Mouse (Mus musculus) fibroblast of lung, adult 2 months (primary cell): ENCODE results near the gene Nop2.

ENCODE experiments used
- DNase-seq: peaks from one replicate; pipeline ENCODE4 v3.0.0-alpha.2; 2011; ENCODE audit warnings: low read depth

Gene Nop2

GRCm38 (mm10) chr6:125131302-125132156, at the start of gene Nop2:
Gene Nop2, plus strand, starts transcription at chr6:125131909.
- DNase-seq: peak; percentile 69

- no peak for DNase-seq
Measured at GRCm38 (mm10) chr6:125082801-125083386, 48.8 kb upstream of the Nop2 start.

GRCm38 (mm10) chr6:125084424-125084823, 47.3 kb upstream of the Nop2 start:
- DNase-seq: peak; percentile 56

GRCm38 (mm10) chr6:125087937-125088336, 43.8 kb upstream of the Nop2 start:
- no peak for DNase-seq

GRCm38 (mm10) chr6:125088561-125089321, 43.0 kb upstream of the Nop2 start:
- DNase-seq: peak; percentile 70

GRCm38 (mm10) chr6:125089521-125090321, 42.0 kb upstream of the Nop2 start:
- DNase-seq: no peak

GRCm38 (mm10) chr6:125090341-125091085, 41.2 kb upstream of the Nop2 start:
- DNase-seq: no peak

GRCm38 (mm10) chr6:125092372-125092771, 39.3 kb upstream of the Nop2 start:
- DNase-seq: no peak

- no peak for DNase-seq
Measured at GRCm38 (mm10) chr6:125094843-125095242, 36.9 kb upstream of the Nop2 start.

- DNase-seq: no peak
Measured at GRCm38 (mm10) chr6:125095391-125096278, 36.1 kb upstream of the Nop2 start, which contains the start of gene Chd4. Gene Chd4, plus strand, starts transcription at chr6:125095981.

GRCm38 (mm10) chr6:125096279-125096596, 35.5 kb upstream of the Nop2 start:
- no peak for DNase-seq

- DNase-seq: no peak
Measured at GRCm38 (mm10) chr6:125096597-125097345, 34.9 kb upstream of the Nop2 start.

GRCm38 (mm10) chr6:125097346-125097689, 34.4 kb upstream of the Nop2 start:
- no peak for DNase-seq

- DNase-seq: no peak
Measured at GRCm38 (mm10) chr6:125097951-125098350, 33.8 kb upstream of the Nop2 start.

GRCm38 (mm10) chr6:125098513-125098912, 33.2 kb upstream of the Nop2 start:
- DNase-seq: no peak

- no peak for DNase-seq
Measured at GRCm38 (mm10) chr6:125099421-125099971, 32.2 kb upstream of the Nop2 start.

- DNase-seq: no peak
Measured at GRCm38 (mm10) chr6:125101444-125101843, 30.3 kb upstream of the Nop2 start.

- DNase-seq: no peak
Measured at GRCm38 (mm10) chr6:125104223-125104622, 27.5 kb upstream of the Nop2 start.

GRCm38 (mm10) chr6:125107705-125108104, 24.0 kb upstream of the Nop2 start:
- no peak for DNase-seq
